Mouse (Mus musculus): ENCODE data around the gene Gpr137c. TPM values are rescaled to one million over a fixed set of nuclear protein-coding genes. Genes with fewer than 3 reads are reported as not detected.

Gene Gpr137c
- polyA plus RNA-seq (2012; rRNA removed), result 28.2 and 30.9 TPM in 2 replicates

DNA sequence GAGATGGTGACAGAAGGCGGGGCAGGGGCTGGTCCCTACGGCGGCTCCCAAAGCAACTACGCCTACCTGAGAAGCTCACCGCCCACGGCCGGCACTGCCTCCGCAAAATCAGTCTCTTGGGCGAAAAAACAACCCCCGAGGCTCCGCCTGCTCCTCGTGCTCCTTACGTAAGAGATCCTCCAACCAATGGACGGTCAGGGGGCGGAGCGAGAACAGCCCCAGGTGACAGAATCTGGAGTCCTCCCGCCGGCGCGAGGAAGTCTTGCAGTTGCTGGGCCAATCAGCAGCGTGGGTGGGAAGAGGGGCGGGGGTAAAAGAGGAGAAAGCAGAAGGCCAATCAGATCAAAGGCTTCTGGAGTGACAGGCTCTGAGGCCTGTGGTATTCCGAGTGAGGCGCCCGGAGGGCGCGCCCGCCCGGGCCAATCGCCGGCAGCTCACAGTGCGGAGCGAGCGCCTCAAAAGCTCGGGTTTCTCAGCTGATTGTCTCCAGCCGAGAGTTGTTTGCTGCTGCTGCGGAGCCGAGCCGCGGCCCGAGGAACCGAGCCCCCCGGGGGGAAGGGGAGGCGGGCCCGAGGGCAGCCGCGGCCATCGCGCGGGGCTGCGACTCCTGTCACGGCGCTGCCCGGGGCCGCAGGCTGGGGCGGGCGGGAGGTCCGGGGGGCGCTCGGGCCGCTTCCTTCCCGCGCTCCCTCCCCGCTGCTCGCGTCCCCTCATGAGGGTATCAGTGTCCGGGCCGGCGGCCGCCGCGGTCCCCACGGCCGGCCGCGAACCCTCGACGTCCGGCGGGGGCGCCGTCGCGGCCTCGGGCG, at the start of gene Gpr137c:
Gene Gpr137c (plus strand): TSS at position 437 of the 809 bp plus-strand sequence.
- TF ChIP-seq POLR2A (IDR thresholded peaks at IDR 0.05; ENCODE audit: borderline replicate concordance, extremely low read depth, insufficient read depth, insufficient read length, poor library complexity, severe bottlenecking), result peak; percentile 93
- no peak for TF ChIP-seq CTCF (IDR thresholded peaks at IDR 0.05; ENCODE audit: borderline replicate concordance, extremely low read depth, insufficient read depth, insufficient read length)
- peak; percentile 100 for DNase-seq (ENCODE audit: low read depth)

DNA sequence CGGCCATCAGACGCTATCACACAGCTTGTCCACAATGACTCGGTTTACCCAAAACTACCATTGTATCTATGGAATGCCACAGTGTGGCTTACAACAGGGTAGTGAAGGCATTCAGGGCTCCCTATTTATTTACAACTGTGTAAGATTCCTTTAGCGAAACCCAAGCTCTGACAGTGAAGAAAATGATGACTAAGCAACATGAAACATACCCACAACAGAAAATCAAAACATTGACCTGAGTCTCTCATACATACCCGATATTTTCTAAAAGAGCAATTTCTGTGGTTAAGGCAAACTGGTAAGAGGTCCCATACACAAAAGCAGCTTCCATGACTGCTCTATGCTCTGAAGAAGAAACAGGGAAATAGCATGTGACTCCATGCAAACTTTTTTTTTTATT, 47.3 kb upstream of the Gpr137c start:
- no peak for TF ChIP-seq POLR2A (IDR thresholded peaks at IDR 0.05; ENCODE audit: borderline replicate concordance, extremely low read depth, insufficient read depth, insufficient read length, poor library complexity, severe bottlenecking)
- TF ChIP-seq CTCF (IDR thresholded peaks at IDR 0.05; ENCODE audit: borderline replicate concordance, extremely low read depth, insufficient read depth, insufficient read length), result no peak
- no peak for DNase-seq (ENCODE audit: low read depth)

DNA sequence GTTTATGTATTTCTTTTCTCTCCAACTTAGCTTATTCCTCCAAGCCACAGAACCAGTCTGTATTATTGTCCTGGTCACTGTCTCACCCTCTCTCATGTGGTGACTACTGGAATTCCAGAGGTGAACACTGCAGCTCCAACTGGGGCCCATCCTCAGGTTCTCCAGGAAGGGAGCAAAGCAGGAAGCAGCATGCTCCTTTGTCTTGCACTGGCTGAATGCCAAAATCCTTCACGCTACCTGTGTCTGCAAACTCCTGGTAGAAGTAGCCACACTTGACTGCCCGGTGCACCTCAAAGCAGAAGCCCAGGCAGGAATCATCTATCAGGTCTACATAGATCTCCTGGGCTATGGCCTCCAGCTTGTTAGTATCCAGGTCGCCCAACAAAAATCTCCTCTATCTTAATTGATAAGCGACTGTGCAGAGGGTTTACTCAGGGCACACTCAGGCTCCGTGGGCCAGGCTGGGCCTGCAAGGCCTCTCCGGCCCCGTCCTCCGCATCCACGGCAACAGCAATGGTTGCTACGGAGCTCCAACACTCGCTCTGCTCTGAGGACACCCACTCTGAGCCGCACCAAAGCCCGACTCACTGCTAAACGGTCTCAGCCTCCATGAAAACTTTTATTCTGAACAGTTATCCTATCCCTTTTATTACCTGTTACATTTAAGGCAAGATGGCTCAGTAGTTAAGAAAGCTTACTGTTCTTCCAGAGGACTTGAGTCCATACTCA, 44.3 kb upstream of the Gpr137c start:
- TF ChIP-seq CTCF (IDR thresholded peaks at IDR 0.05; ENCODE audit: borderline replicate concordance, extremely low read depth, insufficient read depth, insufficient read length) (no peak), POLR2A (IDR thresholded peaks at IDR 0.05; ENCODE audit: borderline replicate concordance, extremely low read depth, insufficient read depth, insufficient read length, poor library complexity, severe bottlenecking) (no peak)
- DNase-seq (ENCODE audit: low read depth), result no peak

DNA sequence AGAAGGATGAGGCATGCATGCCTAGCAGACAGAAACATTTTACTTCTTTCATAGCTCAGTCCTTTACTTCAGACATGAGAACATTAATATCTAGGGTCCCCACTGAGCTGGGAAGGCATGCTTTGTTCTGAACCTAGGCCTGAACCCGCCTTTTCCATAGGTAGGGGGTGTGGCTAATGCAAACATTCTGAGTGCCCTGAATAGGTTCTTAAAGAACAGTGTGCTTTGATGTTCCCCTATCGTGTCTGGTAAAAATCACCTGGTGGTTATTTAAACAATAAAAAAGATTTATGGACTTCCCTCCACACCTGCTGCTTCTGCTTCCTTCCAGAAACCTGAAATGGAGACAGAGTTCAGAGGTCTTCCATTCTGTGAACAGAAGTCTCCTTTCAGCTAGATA, 40.3 kb upstream of the Gpr137c start:
- DNase-seq (ENCODE audit: low read depth), result no peak
- TF ChIP-seq CTCF (IDR thresholded peaks at IDR 0.05; ENCODE audit: borderline replicate concordance, extremely low read depth, insufficient read depth, insufficient read length) (no peak), POLR2A (IDR thresholded peaks at IDR 0.05; ENCODE audit: borderline replicate concordance, extremely low read depth, insufficient read depth, insufficient read length, poor library complexity, severe bottlenecking) (no peak)

DNA sequence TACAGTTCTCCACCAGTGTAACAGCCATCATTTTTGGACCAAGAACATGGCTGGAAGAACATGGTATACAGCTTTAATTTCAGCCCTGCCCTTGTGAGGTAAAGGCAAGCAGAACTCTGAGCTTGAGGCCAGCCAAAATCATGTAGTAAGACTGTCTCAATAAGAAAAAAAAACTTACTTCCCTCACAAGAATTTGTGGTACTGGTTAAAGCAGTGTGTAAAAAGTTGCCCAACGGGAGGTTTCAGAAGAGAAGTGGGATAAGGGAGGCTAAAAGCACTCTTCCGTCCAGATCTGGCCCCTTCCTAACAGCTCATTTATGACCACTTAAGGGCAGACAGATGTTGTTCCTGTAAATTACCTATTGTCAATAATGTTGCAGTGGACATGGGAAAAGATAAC, 39.9 kb upstream of the Gpr137c start:
- no peak for DNase-seq (ENCODE audit: low read depth)
- no peak for TF ChIP-seq POLR2A (IDR thresholded peaks at IDR 0.05; ENCODE audit: borderline replicate concordance, extremely low read depth, insufficient read depth, insufficient read length, poor library complexity, severe bottlenecking)
- no peak for TF ChIP-seq CTCF (IDR thresholded peaks at IDR 0.05; ENCODE audit: borderline replicate concordance, extremely low read depth, insufficient read depth, insufficient read length)

DNA sequence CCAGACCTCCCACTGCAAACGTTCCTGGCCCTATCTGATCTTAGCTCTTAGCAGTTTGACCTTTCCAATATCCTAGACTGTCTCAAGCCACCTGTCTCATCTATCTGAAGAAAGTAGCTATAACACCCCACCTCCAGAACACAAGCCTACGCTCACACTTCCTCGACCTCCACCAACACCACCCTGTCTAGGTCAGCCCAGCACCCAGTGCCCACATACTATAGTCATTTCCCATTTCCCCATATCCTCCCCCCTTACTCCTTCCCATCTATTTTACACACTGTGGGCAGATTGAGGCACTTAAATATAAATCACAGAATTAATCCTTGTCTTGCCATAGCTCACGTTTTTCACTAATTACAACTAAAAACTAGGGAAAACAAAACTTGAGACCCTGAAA, 37.9 kb upstream of the Gpr137c start:
- no peak for TF ChIP-seq POLR2A (IDR thresholded peaks at IDR 0.05; ENCODE audit: borderline replicate concordance, extremely low read depth, insufficient read depth, insufficient read length, poor library complexity, severe bottlenecking)
- TF ChIP-seq CTCF (IDR thresholded peaks at IDR 0.05; ENCODE audit: borderline replicate concordance, extremely low read depth, insufficient read depth, insufficient read length), result no peak

DNA sequence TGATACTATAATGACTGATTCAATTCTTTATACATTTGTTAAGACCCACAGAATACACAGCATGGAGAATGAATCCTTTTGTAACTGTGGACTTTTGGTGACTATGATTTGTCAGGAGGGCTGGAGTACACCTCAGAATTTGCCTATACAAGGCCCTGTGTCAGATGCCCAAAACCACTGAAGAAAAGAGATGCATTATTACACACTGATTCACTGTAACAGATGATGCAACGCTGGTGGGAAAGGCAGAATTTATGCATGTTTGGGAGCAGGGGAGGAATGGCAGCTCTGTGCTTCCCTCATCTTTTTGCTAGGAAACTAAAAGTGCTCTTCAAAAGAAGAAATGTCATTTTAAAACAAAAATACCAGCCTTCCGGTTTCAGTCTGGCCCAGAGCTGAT, 28.5 kb upstream of the Gpr137c start:
- no peak for TF ChIP-seq CTCF (IDR thresholded peaks at IDR 0.05; ENCODE audit: borderline replicate concordance, extremely low read depth, insufficient read depth, insufficient read length)
- no peak for TF ChIP-seq POLR2A (IDR thresholded peaks at IDR 0.05; ENCODE audit: borderline replicate concordance, extremely low read depth, insufficient read depth, insufficient read length, poor library complexity, severe bottlenecking)
- no peak for DNase-seq (ENCODE audit: low read depth)

More for the DNA sequence above, 37.9 kb upstream of the Gpr137c start:
- DNase-seq (ENCODE audit: low read depth), result no peak

DNA sequence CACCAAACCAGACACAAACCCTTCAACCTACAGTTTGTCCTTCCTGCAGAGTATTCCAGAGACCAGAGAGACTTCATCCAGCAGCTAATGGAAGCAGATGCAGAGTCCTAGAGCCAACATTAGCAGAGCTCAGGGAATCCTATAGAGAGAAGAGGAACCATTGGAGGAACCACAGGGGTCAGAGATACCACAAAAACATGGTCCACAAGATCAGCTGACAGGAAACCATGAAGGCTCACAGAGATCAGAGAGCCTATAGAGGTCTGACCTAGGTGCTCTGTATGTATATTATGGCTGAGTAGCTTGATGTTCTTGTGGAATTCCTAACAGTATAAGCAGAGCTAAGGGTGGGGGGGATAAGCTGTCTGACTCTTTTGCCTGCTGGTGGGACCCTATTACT, 18.9 kb upstream of the Gpr137c start:
- TF ChIP-seq CTCF (IDR thresholded peaks at IDR 0.05; ENCODE audit: borderline replicate concordance, extremely low read depth, insufficient read depth, insufficient read length) (no peak), POLR2A (IDR thresholded peaks at IDR 0.05; ENCODE audit: borderline replicate concordance, extremely low read depth, insufficient read depth, insufficient read length, poor library complexity, severe bottlenecking) (no peak)
- DNase-seq (ENCODE audit: low read depth), result no peak

DNA sequence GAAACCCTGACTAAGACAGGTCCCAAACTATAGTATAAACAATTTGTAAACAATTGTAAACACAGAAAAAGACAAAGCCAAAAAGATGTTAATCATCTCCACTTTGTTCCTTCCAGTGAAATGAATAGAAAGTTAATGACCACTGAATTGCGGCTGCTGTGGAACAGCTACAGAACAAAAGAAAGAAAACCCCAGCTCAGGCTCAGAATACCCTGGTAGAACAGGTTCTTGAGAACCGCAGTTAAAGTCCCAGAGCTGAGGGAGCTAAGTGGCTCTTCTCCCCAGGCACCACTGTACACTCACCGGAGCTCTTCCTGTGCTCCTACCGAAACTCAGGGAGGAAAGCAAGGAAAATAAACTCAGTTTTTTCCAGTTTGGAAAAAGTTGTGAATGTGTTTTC, 8.8 kb upstream of the Gpr137c start:
- TF ChIP-seq CTCF (IDR thresholded peaks at IDR 0.05; ENCODE audit: borderline replicate concordance, extremely low read depth, insufficient read depth, insufficient read length), result no peak
- TF ChIP-seq POLR2A (IDR thresholded peaks at IDR 0.05; ENCODE audit: borderline replicate concordance, extremely low read depth, insufficient read depth, insufficient read length, poor library complexity, severe bottlenecking), result no peak

DNA sequence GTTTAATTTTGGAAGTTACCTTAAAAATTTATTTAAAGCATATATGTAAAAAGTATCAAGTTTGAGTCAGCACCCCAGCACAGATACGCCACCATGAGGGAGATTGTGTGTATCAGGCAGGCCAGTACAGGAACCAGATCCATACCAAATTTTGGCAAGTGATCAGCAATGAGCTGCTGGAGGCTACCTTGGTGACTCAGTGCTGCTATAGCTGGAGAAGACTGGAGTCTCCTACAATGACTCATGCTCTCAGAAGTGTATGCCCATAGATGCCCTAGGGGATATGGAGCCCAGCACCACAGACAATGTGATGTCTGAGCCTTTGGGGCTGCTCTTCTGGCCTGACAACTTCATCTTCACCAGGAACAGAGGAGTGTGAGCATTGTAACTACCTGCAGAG, 8.1 kb upstream of the Gpr137c start:
- TF ChIP-seq POLR2A (IDR thresholded peaks at IDR 0.05; ENCODE audit: borderline replicate concordance, extremely low read depth, insufficient read depth, insufficient read length, poor library complexity, severe bottlenecking), result no peak
- TF ChIP-seq CTCF (IDR thresholded peaks at IDR 0.05; ENCODE audit: borderline replicate concordance, extremely low read depth, insufficient read depth, insufficient read length), result no peak
- DNase-seq (ENCODE audit: low read depth), result no peak

More for the DNA sequence above, 8.8 kb upstream of the Gpr137c start:
- DNase-seq (ENCODE audit: low read depth), result no peak

DNA sequence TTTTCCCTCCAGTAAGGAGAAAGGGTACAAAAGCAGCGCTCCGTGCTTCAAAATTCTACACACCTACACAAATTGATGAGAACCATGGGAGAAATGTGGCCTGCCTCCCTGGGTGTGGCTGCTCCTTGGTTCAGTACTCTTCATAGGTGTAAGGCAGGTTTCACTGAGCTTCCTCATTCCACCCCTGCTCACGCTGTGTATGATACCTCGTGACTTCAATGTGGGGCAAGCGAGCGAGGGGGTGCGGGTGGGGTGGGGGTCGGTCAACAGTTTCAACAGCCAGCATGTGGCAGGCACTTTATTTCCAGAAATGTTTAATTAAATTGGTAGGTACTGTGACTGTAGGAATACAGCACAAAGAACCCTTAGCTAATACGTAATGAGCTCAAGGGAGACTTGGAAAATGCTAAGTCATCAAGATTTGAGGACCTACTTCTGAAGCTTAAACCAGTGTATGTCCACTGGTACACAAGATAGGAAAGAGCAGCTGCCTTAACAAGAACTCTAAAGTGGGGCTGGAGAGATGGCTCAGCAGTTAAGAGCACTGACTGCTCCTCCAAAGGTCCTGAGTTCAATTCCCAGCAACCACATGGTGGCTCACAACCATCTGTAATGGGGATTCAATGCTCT, 2.7 kb upstream of the Gpr137c start:
- TF ChIP-seq CTCF (IDR thresholded peaks at IDR 0.05; ENCODE audit: borderline replicate concordance, extremely low read depth, insufficient read depth, insufficient read length) (no peak), POLR2A (IDR thresholded peaks at IDR 0.05; ENCODE audit: borderline replicate concordance, extremely low read depth, insufficient read depth, insufficient read length, poor library complexity, severe bottlenecking) (no peak)
- no peak for DNase-seq (ENCODE audit: low read depth)
